Mouse (Mus musculus) midbrain, embryonic 14.5 days (tissue): Measurements from ENCODE around the gene S1pr5. TPM values are rescaled to one million over a fixed set of nuclear protein-coding genes. Genes with fewer than 3 reads are reported as not detected.
A peak's percentile ranks its signal among the peaks of the same experiment; 100 is the strongest.

Experiments
- ATAC-seq: fragments of 200-750 bp; cut with Nextera tagmentation; 2 replicates; pipeline ENCODE4 v1.8.0; 2017; ENCODE audit warnings: moderate number of reproducible peaks, moderate library complexity; ENCODE audit not compliant: low FRiP score, low TSS enrichment
- DNase-seq: peaks from one replicate; pipeline ENCODE4 v3.0.0-alpha.2; 2015
- H3K27ac ChIP-seq: fragments of 300-500 bp; sonication (generic); replicated peaks from 2 replicates; pipeline ENCODE4 v1.5.1; 2014; ENCODE audit warnings: mild to moderate bottlenecking, low read depth, low read length, moderate library complexity
- H3K27me3 ChIP-seq: fragments of 300-500 bp; sonication (generic); 2 replicates; pipeline ENCODE4 v1.6.1; 2014; ENCODE audit warnings: low read length, control low read depth, mixed read lengths; ENCODE audit not compliant: control insufficient read depth, insufficient read depth
- H3K36me3 ChIP-seq: fragments of 300-500 bp; sonication (generic); 2 replicates; pipeline ENCODE4 v1.6.1; 2014; ENCODE audit warnings: low read length, control low read depth; ENCODE audit not compliant: control insufficient read depth, insufficient read depth
- H3K4me1 ChIP-seq: fragments of 300-500 bp; sonication (generic); 2 replicates; pipeline ENCODE4 v1.6.1; 2014; ENCODE audit warnings: mild to moderate bottlenecking, antibody characterized with exemption, low read length, control low read depth; ENCODE audit not compliant: control insufficient read depth, insufficient read depth
- H3K4me2 ChIP-seq: fragments of 300-500 bp; sonication (generic); 2 replicates; pipeline ENCODE4 v1.6.1; 2014; ENCODE audit warnings: mild to moderate bottlenecking, low read length, moderate library complexity
- H3K4me3 ChIP-seq: fragments of 300-500 bp; sonication (generic); replicated peaks from 2 replicates; pipeline ENCODE4 v1.5.1; 2014; ENCODE audit warnings: low read depth, low read length
- H3K9ac ChIP-seq: fragments of 300-500 bp; sonication (generic); replicated peaks from 2 replicates; pipeline ENCODE4 v1.6.1; 2014; ENCODE audit warnings: mild to moderate bottlenecking, low read length, moderate library complexity
- H3K9me3 ChIP-seq: fragments of 300-500 bp; sonication (generic); 2 replicates; pipeline ENCODE4 v1.6.1; 2016; ENCODE audit warnings: low read length, control low read depth, mixed read lengths; ENCODE audit not compliant: control insufficient read depth
- WGBS: fragments of 180-500 bp; shearing (Covaris S2); extraction: QIAGEN DNeasy Blood & Tissue Kit; methylation state at CpG from one replicate; pipeline ENCODE4 v1.1.7; 2014; 5-methylcytosine and 5-hydroxymethylcytosine counted together
- polyA plus RNA-seq: library from polyadenylated mRNA; unstranded; fragments of >200 nt; fragmentation: Nextera tagmentation; extraction: Ambion mirVana; gene quantifications from 2 replicates; pipeline ENCODE4 v1.2.1, GENCODE M21; 2014

Gene S1pr5
- polyA plus RNA-seq, 1 experiment from 2014 or later: 2.3 TPM

- no peak for ATAC-seq
- H3K27ac ChIP-seq: no peak overlapping the region
Observed at GRCm38 (mm10) chr9:21286753-21287152, 38.5 kb upstream of the S1pr5 start.

GRCm38 (mm10) chr9:21283994-21284393, 35.8 kb upstream of the S1pr5 start:
- Histone ChIP-seq H3K4me2 (no peak overlapping the region), H3K9ac (no peak overlapping the region), H3K27me3 (no peaks in the 10 kb centered on the region), H3K4me1 (peaks cover 19% of the 10 kb centered on the region), H3K27ac (no peak overlapping the region), H3K9me3 (no peaks in the 10 kb centered on the region), H3K4me3 (no peak overlapping the region), H3K36me3 (peaks cover 52% of the 10 kb centered on the region)
- DNase-seq (no peak), ATAC-seq (no peak)
- 90% methylated on average over 3 of the region's 3 CpGs for WGBS

More at GRCm38 (mm10) chr9:21286753-21287152, 38.5 kb upstream of the S1pr5 start:
- Histone ChIP-seq H3K36me3 (peaks cover 27% of the 10 kb centered on the region), H3K27me3 (no peaks in the 10 kb centered on the region), H3K9me3 (no peaks in the 10 kb centered on the region), H3K9ac (peak overlapping the region; percentile 59), H3K4me3 (peak overlapping the region; percentile 78), H3K4me2 (peak overlapping the region; percentile 84), H3K4me1 (peaks cover 33% of the 10 kb centered on the region)
- WGBS: 75% methylated on average over 3 of the region's 3 CpGs
- no peak for DNase-seq

GRCm38 (mm10) chr9:21283591-21283990, 35.3 kb upstream of the S1pr5 start:
- no peak for ATAC-seq
- Histone ChIP-seq H3K4me2 (no peak overlapping the region), H3K36me3 (peaks cover 56% of the 10 kb centered on the region), H3K9ac (no peak overlapping the region), H3K27me3 (no peaks in the 10 kb centered on the region), H3K27ac (no peak overlapping the region), H3K4me1 (peaks cover 15% of the 10 kb centered on the region), H3K9me3 (no peaks in the 10 kb centered on the region), H3K4me3 (no peak overlapping the region)
- WGBS: 89% methylated on average over 5 of the region's 5 CpGs
- DNase-seq: no peak

DNA sequence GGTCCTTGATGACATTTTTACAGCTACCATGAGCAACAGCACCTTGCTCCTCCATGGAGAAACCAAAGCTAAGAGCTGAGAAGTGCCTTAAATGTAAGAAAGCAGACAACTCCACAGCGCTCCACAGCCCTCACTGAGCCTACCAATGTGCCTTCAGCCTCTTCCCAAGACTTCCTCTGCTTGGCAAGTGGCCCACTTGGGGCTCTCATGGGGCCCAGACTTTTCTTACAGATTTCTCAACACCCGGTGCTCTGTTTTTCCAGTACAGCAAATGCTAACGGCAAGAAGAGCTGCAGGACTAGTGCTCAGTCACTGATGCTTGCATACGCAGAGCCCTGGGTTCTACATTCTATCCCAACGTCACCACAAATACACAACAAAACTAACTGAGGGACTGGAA, 29.5 kb upstream of the S1pr5 start:
- no peak overlapping the region for H3K27ac ChIP-seq
- H3K4me1 ChIP-seq: no peaks in the 10 kb centered on the region
- no peaks in the 10 kb centered on the region for H3K9me3 ChIP-seq
- 98% methylated on average over 5 of the region's 5 CpGs for WGBS
- H3K9ac ChIP-seq: no peak overlapping the region
- DNase-seq (no peak), ATAC-seq (no peak)
- H3K27me3 ChIP-seq: no peaks in the 10 kb centered on the region
- H3K4me2 ChIP-seq: no peak overlapping the region
- peaks cover 95% of the 10 kb centered on the region for H3K36me3 ChIP-seq
- H3K4me3 ChIP-seq: no peak overlapping the region

GRCm38 (mm10) chr9:21276307-21276706, 28.1 kb upstream of the S1pr5 start:
- DNase-seq: no peak
- Histone ChIP-seq H3K4me1 (no peaks in the 10 kb centered on the region), H3K4me3 (no peak overlapping the region), H3K36me3 (peaks cover 96% of the 10 kb centered on the region), H3K27ac (no peak overlapping the region), H3K4me2 (no peak overlapping the region), H3K9ac (no peak overlapping the region), H3K27me3 (no peaks in the 10 kb centered on the region), H3K9me3 (no peaks in the 10 kb centered on the region)
- WGBS: 92% methylated on average over 8 of the region's 8 CpGs
- no peak for ATAC-seq

DNA sequence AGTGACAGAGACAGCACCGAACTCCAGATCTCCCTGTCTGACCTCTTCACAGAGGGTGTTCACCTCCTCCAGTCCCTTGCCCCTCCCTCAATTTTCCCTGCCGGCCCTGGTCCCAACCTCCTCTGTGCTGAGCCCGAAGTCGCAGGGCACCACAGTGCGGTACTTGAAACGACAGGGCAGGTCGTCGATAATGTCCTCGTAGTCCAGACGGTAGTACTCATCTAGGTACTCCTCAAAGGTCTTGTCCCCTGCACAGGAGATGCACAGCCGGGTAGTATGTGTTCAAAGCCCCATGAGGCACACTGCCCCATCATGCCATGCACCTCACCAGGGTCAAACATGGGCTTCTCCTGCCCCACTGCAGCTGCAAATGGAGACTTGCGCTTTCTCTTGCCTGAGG, 27.5 kb upstream of the S1pr5 start:
- Histone ChIP-seq H3K9me3 (no peaks in the 10 kb centered on the region), H3K36me3 (peaks cover 97% of the 10 kb centered on the region), H3K4me2 (no peak overlapping the region), H3K4me1 (no peaks in the 10 kb centered on the region), H3K27ac (no peak overlapping the region), H3K4me3 (no peak overlapping the region), H3K9ac (no peak overlapping the region), H3K27me3 (no peaks in the 10 kb centered on the region)
- WGBS: 92% methylated on average over 12 of the region's 12 CpGs
- ATAC-seq: no peak
- no peak for DNase-seq

- WGBS: 85% methylated on average over 7 of the region's 7 CpGs
- Histone ChIP-seq H3K9me3 (no peaks in the 10 kb centered on the region), H3K9ac (no peak overlapping the region), H3K4me1 (no peaks in the 10 kb centered on the region), H3K27ac (no peak overlapping the region), H3K4me3 (no peak overlapping the region), H3K36me3 (peaks cover 99% of the 10 kb centered on the region), H3K27me3 (no peaks in the 10 kb centered on the region), H3K4me2 (no peak overlapping the region)
- ATAC-seq: no peak
- no peak for DNase-seq
Observed at GRCm38 (mm10) chr9:21275013-21275710, 26.9 kb upstream of the S1pr5 start.

- Histone ChIP-seq H3K4me3 (no peak overlapping the region), H3K4me2 (no peak overlapping the region), H3K36me3 (peaks cover 97% of the 10 kb centered on the region), H3K27ac (no peak overlapping the region), H3K27me3 (no peaks in the 10 kb centered on the region), H3K4me1 (no peaks in the 10 kb centered on the region), H3K9me3 (no peaks in the 10 kb centered on the region), H3K9ac (no peak overlapping the region)
- no peak for ATAC-seq
- 97% methylated on average over 3 of the region's 3 CpGs for WGBS
- no peak for DNase-seq
Observed at GRCm38 (mm10) chr9:21274336-21274735, 26.1 kb upstream of the S1pr5 start.

DNA sequence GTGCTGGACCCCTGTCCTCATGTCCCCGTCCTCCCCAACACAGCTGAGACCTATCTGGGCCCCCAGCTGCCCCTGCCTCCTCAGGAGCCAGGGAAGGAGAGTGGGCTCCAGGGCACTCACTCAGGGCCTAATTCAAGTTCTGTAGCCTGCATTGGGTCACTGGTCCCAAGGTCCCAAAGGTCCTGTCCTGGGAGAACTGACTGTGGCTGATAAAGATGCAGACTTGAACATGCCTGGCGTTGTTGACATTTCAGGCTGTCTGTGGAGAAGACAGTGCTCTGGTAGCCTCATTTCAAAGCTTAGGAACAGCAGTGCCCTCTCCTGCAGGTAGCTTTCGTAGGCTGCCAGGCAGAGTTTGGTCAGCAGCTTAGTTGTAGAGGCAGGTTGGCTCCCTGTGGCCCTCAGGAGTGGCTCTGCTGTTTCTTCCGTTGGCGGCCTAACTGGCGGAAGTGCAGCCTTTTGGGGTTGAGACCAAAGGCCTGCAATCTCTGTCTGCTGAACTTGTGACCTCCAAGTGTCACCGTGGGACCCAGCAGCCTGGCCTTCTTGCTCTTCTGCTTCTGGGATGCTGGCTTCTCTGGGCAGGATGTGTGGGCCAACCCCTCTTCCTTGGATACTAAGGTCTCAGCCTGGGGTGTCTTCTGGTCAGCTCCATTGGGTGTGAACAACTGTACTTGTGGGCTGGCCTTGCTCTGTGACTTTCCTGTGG, 25.4 kb upstream of the S1pr5 start:
- H3K36me3 ChIP-seq: peaks cover 97% of the 10 kb centered on the region
- H3K9me3 ChIP-seq: no peaks in the 10 kb centered on the region
- no peak for ATAC-seq
- H3K4me3 ChIP-seq: no peak overlapping the region
- no peaks in the 10 kb centered on the region for H3K4me1 ChIP-seq
- H3K27me3 ChIP-seq: no peaks in the 10 kb centered on the region
- WGBS: 87% methylated on average over 7 of the region's 7 CpGs
- no peak overlapping the region for H3K27ac ChIP-seq
- no peak overlapping the region for H3K4me2 ChIP-seq
- no peak for DNase-seq
- no peak overlapping the region for H3K9ac ChIP-seq
